Mouse (Mus musculus): ENCODE results near the gene Sfxn5.

- TF ChIP-seq CTCF (IDR thresholded peaks at IDR 0.05; ENCODE audit: low read depth) (no peak), EP300 (IDR thresholded peaks at IDR 0.05; ENCODE audit: low read depth) (no peak)
Measured at GRCm38 (mm10) chr6:85227520-85227919, 105.7 kb downstream of the Sfxn5 start.
